Comparison of ENCODE assay signal across 22 mouse cellular contexts in the genomic region with DNA sequence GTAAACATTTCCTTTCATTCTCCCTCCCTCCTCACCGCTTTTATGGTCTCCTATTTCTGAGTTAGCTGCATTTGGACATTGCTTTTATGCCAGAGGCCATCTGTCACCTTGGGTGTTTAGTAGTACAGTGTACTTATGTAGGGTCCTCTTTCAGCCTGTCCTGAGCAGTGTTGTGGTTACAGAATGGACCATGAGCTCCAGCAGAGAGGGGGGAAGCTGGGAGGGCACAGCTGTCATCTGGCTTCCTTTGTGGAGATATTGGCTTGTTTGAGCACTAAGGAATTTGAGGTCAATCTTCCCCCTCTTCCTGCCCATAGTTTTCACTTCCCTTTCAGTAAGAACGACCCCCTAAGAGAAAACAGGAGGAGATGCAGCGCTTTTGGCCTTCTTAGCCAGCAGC.
DNase-seq lines count a peak whose midpoint lies in the region; ATAC-seq and TF ChIP-seq lines count a peak whose summit lies in the region.
"Had no signal": no experiment of that assay in that cellular context is flagged by ENCODE, and none has a peak within 500 bp of the region (broad histone marks: within the 10 kb centered on the region; RNA-seq: fewer than 3 reads in every experiment).

No protein-coding gene starts in this region.

- no peaks in the 10 kb centered on the region for H3K36me3 ChIP-seq in hindbrain, embryonic 10.5 days
- H3K36me3 ChIP-seq: G1E had no signal

- H3K4me3 ChIP-seq in gastrocnemius, adult 2 months = no peak overlapping the region
- no peak overlapping the region for H3K4me3 ChIP-seq in hindbrain, embryonic 10.5 days

- no peak overlapping the region for H3K27ac ChIP-seq in gastrocnemius, adult 2 months
- H3K27ac ChIP-seq in hindbrain, embryonic 10.5 days = no peak overlapping the region

- H3K9me3 ChIP-seq in hindbrain, embryonic 10.5 days = no peaks in the 10 kb centered on the region
- H3K9me3 ChIP-seq: G1E had no signal

- TF ChIP-seq CTCF in gastrocnemius, adult 2 months (IDR thresholded peaks at IDR 0.05) = no peak

- H3K27me3 ChIP-seq in hindbrain, embryonic 10.5 days (ENCODE audit: insufficient read depth, poor library complexity, severe bottlenecking) = no peaks in the 10 kb centered on the region
- H3K27me3 ChIP-seq: CH12.LX had no signal

- 69% methylated on average over 3 of the region's 3 CpGs for WGBS in hindbrain, embryonic 10.5 days

- ATAC-seq in common myeloid progenitor, adult 5-6 weeks (replicated peaks; ENCODE audit: low read depth, poor library complexity, severe bottlenecking) = peak; percentile 97
- peak; percentile 86 for ATAC-seq in granulocyte monocyte progenitor cell, adult 5-6 weeks (replicated peaks; ENCODE audit: poor library complexity, severe bottlenecking)
- ATAC-seq in hematopoietic stem cell, adult 5-6 weeks (replicated peaks in 1 of 2; ENCODE audit: insufficient read depth in 1 of 2, low FRiP score in 2 of 2, low TSS enrichment in 1 of 2, low read depth in 1 of 2, poor library complexity in 2 of 2, severe bottlenecking in 2 of 2) = peak; percentile 62 to 80; a peak in 3 of 4 replicates
- ATAC-seq in megakaryocyte progenitor cell, adult 5-6 weeks (replicated peaks; ENCODE audit: poor library complexity) = peak; percentile 93
- ATAC-seq: activated CD4-positive, CD25-positive, alpha-beta regulatory T cell, adult 4 months; CD4-positive, CD25-positive, alpha-beta regulatory T cell, adult 4 months; Patski had no signal

- H3K4me1 ChIP-seq in hindbrain, embryonic 10.5 days (replicated peaks) = no peaks in the 10 kb centered on the region

- DNase-seq in kidney, postnatal 10 days = no peak
- DNase-seq in gastrocnemius, adult 2 months = no peak
- no peak for DNase-seq in lung, postnatal 36 days
- no peak for DNase-seq in hindbrain, embryonic 10.5 days (ENCODE audit: low spot score)
- DNase-seq: adrenal gland, adult 2 months; adrenal gland, adult 8-10 months; adrenal gland, postnatal 10 days; adrenal gland, postnatal 14 days; adrenal gland, postnatal 25 days; adrenal gland, postnatal 36 days; B cell, adult 2 months; cerebellum, adult 11 months; cerebellum, adult 11-12 months had no signal

- intact Hi-C loops in gastrocnemius, adult 2 months (cut with DNase I) = no loop called here
